Mouse (Mus musculus) effector memory CD4-positive, alpha-beta T cell, adult 7 months (primary cell): ENCODE data around the gene Gm8122. TPM values are rescaled to one million over a fixed set of nuclear protein-coding genes. Genes with fewer than 3 reads are reported as not detected.

Source experiments
- polyA plus RNA-seq: library from polyadenylated mRNA; unstranded; fragments of 100-300 nt; shearing (Covaris generic); gene quantifications from one replicate; pipeline ENCODE4 v1.2.1, GENCODE M21; 2017

Gm8122 gene
- not detected for polyA plus RNA-seq

DNA sequence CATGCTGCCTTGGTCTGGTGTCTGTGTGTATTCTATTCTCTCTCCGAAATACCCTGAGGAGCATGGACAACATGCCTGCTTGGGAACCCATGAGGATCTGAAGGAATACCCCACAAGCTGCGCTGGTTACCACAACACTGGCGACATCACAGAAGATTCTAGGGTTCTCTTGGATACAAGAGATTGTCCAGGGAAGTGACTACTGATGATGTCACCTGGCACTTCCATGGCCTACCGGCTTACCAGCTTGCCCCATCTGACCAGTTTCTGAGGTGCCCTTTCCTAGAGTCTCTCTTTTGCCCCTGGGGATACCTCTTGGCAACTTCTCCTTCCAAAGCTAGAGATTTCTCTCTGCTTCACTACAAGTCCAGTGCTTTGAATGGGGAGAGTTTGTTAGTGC lies at the start of gene Gm8122:
Gm8122 (minus strand) TSS at position 101 of the 400 bp plus-strand sequence.

GRCm38 (mm10) chr14:43274986-43275511 lies 39.9 kb upstream of the Gm8122 start, which contains the start of gene Gm9732:
Gm9732 (plus strand) TSS chr14:43275036.

DNA sequence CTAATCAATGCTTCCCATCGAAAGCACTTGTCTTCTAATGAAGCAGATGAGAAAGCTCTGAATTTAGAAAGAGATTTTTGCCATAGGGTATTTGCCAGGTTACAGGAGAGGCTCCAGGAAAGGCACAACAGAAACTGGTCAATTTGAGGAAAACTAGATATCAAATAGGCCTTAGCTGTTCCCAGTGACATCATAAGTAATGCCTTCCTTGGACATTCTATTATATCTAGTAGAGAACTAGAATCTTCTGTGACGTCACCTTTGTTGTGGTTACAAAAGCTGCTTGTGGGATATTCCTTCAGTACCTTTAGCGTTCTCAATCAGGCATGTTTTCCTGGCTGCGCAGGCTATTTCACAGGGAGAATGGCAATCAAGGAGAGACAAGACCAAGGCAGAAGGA lies 23.2 kb upstream of the Gm8122 start, which contains the start of gene Gm8126:
Gm8126 (plus strand) TSS at position 301 of the 400 bp plus-strand sequence.

Other genes starting within 250 kb of the Gm8122 start
- gene Gm8082, start 241.7 kb downstream of the Gm8122 start, polyA plus RNA-seq = not detected
- not detected for gene Gm10376, start 219.7 kb downstream of the Gm8122 start, polyA plus RNA-seq
- not detected for gene Gm8094, start 158.7 kb downstream of the Gm8122 start, polyA plus RNA-seq
- not detected for gene Gm8104, start 134.7 kb downstream of the Gm8122 start, polyA plus RNA-seq
- gene Gm7233, start 55.4 kb downstream of the Gm8122 start, polyA plus RNA-seq = not detected
- not detected for gene Gm8126, start 23.3 kb upstream of the Gm8122 start, polyA plus RNA-seq
- gene Gm9732, start 39.7 kb upstream of the Gm8122 start, polyA plus RNA-seq = 0.91 TPM
- gene Gm8127, start 58.5 kb upstream of the Gm8122 start, polyA plus RNA-seq = not detected
- not detected for gene 1700001F09Rik, start 112.5 kb upstream of the Gm8122 start, polyA plus RNA-seq
- not detected for gene Gm8138, start 181.0 kb upstream of the Gm8122 start, polyA plus RNA-seq